Comparison of ENCODE assay signal across 8 mouse cellular contexts in the genomic region with DNA sequence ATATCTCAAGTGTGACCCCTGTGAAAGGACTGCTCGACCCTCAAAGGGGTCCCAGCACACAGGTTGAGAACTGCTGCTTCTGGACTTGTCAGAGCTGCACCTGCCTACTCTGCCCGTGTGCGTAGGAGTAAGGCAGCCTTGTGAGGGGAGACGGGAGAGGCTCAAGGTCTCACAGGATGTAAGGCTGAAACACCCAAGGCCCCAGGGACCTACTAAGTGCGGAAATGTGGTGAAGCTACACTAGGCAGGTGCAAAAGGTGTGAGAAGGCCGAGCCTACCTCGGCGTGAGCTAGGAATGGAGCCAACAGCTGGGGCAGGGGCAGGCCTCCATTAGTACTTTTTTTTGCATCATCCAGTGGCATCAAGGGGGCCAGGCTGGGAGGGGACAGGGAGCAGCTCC. TPM values are rescaled to one million over a fixed set of nuclear protein-coding genes. Genes with fewer than 3 reads are reported as not detected.
A peak's percentile ranks its signal among the peaks of the same experiment; 100 is the strongest.
DNase-seq lines count a peak whose midpoint lies in the region; ATAC-seq lines count a peak whose summit lies in the region.

No protein-coding gene starts in this region.

- H3K4me2 ChIP-seq in hindbrain, embryonic 12.5 days (replicated peaks): peak overlapping the region; percentile 62
- H3K4me2 ChIP-seq in midbrain, embryonic 11.5 days: peak overlapping the region; percentile 62

- peaks cover 33% of the 10 kb centered on the region for H3K36me3 ChIP-seq in hindbrain, embryonic 12.5 days
- peaks cover 8% of the 10 kb centered on the region; the same call in 1 of the 2 replicates for H3K36me3 ChIP-seq in midbrain, embryonic 11.5 days (ENCODE audit: control insufficient read depth, insufficient read depth, low read length)

- H3K27me3 ChIP-seq in hindbrain, embryonic 12.5 days: no peaks in the 10 kb centered on the region
- no peaks in the 10 kb centered on the region for H3K27me3 ChIP-seq in midbrain, embryonic 11.5 days (ENCODE audit: control insufficient read depth, insufficient read depth, low read length)

- peak overlapping the region; percentile 60 for H3K27ac ChIP-seq in hindbrain, embryonic 12.5 days
- H3K27ac ChIP-seq in midbrain, embryonic 11.5 days (ENCODE audit: low read depth, low read length): no peak overlapping the region

- peaks cover 19% of the 10 kb centered on the region for H3K4me1 ChIP-seq in hindbrain, embryonic 12.5 days
- peaks cover 14% of the 10 kb centered on the region for H3K4me1 ChIP-seq in midbrain, embryonic 11.5 days (ENCODE audit: control insufficient read depth, insufficient read depth, low read length)

- ATAC-seq in hindbrain, embryonic 12.5 days (ENCODE audit: low FRiP score): no peak
- no peak for ATAC-seq in midbrain, embryonic 11.5 days (ENCODE audit: low FRiP score)

- 79% methylated on average over 8 of the region's 8 CpGs for WGBS in hindbrain, embryonic 12.5 days
- WGBS in midbrain, embryonic 11.5 days: 83% methylated on average over 8 of the region's 8 CpGs

- peak; percentile 4 for DNase-seq in testis, postnatal 14 days (ENCODE audit: low spot score)
- no peak for DNase-seq in testis, postnatal 10 days (ENCODE audit: low spot score)
- DNase-seq in midbrain, embryonic 11.5 days (ENCODE audit: low spot score, missing footprints): no peak
- DNase-seq in thymus, postnatal 10 days (ENCODE audit: low spot score in 2 of 2): peak; percentile 44 to 53
- DNase-seq in cerebellum, adult 9-10 months: no peak
- no peak for DNase-seq in retina, postnatal 1 day
- no peak for DNase-seq in embryo, embryonic 10 days (ENCODE audit: low spot score)

- H3K9ac ChIP-seq in hindbrain, embryonic 12.5 days: peak overlapping the region; percentile 65; the same call in 1 of the 2 replicates
- no peak overlapping the region for H3K9ac ChIP-seq in midbrain, embryonic 11.5 days (ENCODE audit: low read length)

- peak overlapping the region; percentile 43; the same call in 1 of the 2 replicates for H3K4me3 ChIP-seq in hindbrain, embryonic 12.5 days
- H3K4me3 ChIP-seq in midbrain, embryonic 11.5 days (ENCODE audit: low read depth, low read length): no peak overlapping the region

- H3K9me3 ChIP-seq in hindbrain, embryonic 12.5 days (replicated peaks): no peaks in the 10 kb centered on the region
- H3K9me3 ChIP-seq in midbrain, embryonic 11.5 days (ENCODE audit: control insufficient read depth, low read length): no peaks in the 10 kb centered on the region

RNA-seq across cellular contexts. Expression of a gene that starts 1.2 kb away (rescaled TPM):
- polyA plus RNA-seq in hindbrain, embryonic 12.5 days (2016; fragmentation: Nextera tagmentation; extraction: Ambion mirVana): 22.4 and 25.4 TPM in 2 replicates
- 8.8 and 10.9 TPM in 2 replicates for polyA plus RNA-seq in midbrain, embryonic 11.5 days (2014; fragmentation: Nextera tagmentation; extraction: Ambion mirVana)

RNA-seq across cellular contexts. Expression of a gene that starts 25.0 kb away (rescaled TPM):
- 38.4 and 41.5 TPM in 2 replicates for polyA plus RNA-seq in hindbrain, embryonic 12.5 days (2016; fragmentation: Nextera tagmentation; extraction: Ambion mirVana)
- 24.6 and 29.9 TPM in 2 replicates for polyA plus RNA-seq in midbrain, embryonic 11.5 days (2014; fragmentation: Nextera tagmentation; extraction: Ambion mirVana)

RNA-seq across cellular contexts. Expression of a gene that starts 26.2 kb away (rescaled TPM):
- polyA plus RNA-seq in hindbrain, embryonic 12.5 days (2016; fragmentation: Nextera tagmentation; extraction: Ambion mirVana): 21.5 and 23.3 TPM in 2 replicates
- 14.0 and 17.3 TPM in 2 replicates for polyA plus RNA-seq in midbrain, embryonic 11.5 days (2014; fragmentation: Nextera tagmentation; extraction: Ambion mirVana)

RNA-seq across cellular contexts. Expression of a gene that starts 26.4 kb away (rescaled TPM):
- polyA plus RNA-seq in hindbrain, embryonic 12.5 days (2016; fragmentation: Nextera tagmentation; extraction: Ambion mirVana): 34.6 and 35.0 TPM in 2 replicates
- polyA plus RNA-seq in midbrain, embryonic 11.5 days (2014; fragmentation: Nextera tagmentation; extraction: Ambion mirVana): 18.6 and 23.1 TPM in 2 replicates

RNA-seq across cellular contexts. Expression of a gene that starts 41.9 kb away (rescaled TPM):
- not detected in 2 replicates for polyA plus RNA-seq in hindbrain, embryonic 12.5 days (2016; fragmentation: Nextera tagmentation; extraction: Ambion mirVana)
- polyA plus RNA-seq in midbrain, embryonic 11.5 days (2014; fragmentation: Nextera tagmentation; extraction: Ambion mirVana): not detected in 2 replicates

Comparison
In these comparisons a context has a peak if more than half of its experiments do, and no peak if none do; other contexts are left out.
1. DNase-seq: peak in testis, postnatal 14 days (single experiment) and thymus, postnatal 10 days (2 of 2); none in testis, postnatal 10 days (single experiment), midbrain, embryonic 11.5 days (single experiment), cerebellum, adult 9-10 months (single experiment), retina, postnatal 1 day (single experiment) and embryo, embryonic 10 days (single experiment).